Mouse (Mus musculus) heart, embryonic 15.5 days (tissue): Measurements from ENCODE around the gene Foxl1. TPM values are rescaled to one million over a fixed set of nuclear protein-coding genes. Genes with fewer than 3 reads are reported as not detected.

Experiments used
- ATAC-seq: fragments of 200-750 bp; cut with Nextera tagmentation; replicated peaks from 2 replicates; pipeline ENCODE4 v1.8.0; 2017; ENCODE audit warnings: low read depth, moderate TSS enrichment; ENCODE audit not compliant: insufficient number of reproducible peaks, insufficient read depth, low FRiP score
- H3K27ac ChIP-seq: fragments of 300-500 bp; sonication (generic); 2 replicates; pipeline ENCODE4 v1.5.1; 2015; ENCODE audit warnings: mild to moderate bottlenecking, inconsistent platforms
- H3K27me3 ChIP-seq: fragments of 300-500 bp; sonication (generic); 2 replicates; pipeline ENCODE4 v1.6.1; 2015; ENCODE audit warnings: inconsistent platforms
- H3K36me3 ChIP-seq: fragments of 300-500 bp; sonication (generic); 2 replicates; pipeline ENCODE4 v1.6.1; 2015; ENCODE audit warnings: mild to moderate bottlenecking, inconsistent platforms
- H3K4me1 ChIP-seq: fragments of 300-500 bp; sonication (generic); replicated peaks from 2 replicates; pipeline ENCODE4 v1.6.1; 2015; ENCODE audit warnings: inconsistent platforms
- H3K4me2 ChIP-seq: fragments of 300-500 bp; sonication (generic); 2 replicates; pipeline ENCODE4 v1.6.1; 2015; ENCODE audit warnings: inconsistent platforms, mild to moderate bottlenecking, moderate library complexity
- H3K4me3 ChIP-seq: fragments of 300-500 bp; sonication (generic); 2 replicates; pipeline ENCODE4 v1.5.1; 2015; ENCODE audit warnings: mild to moderate bottlenecking, inconsistent platforms
- H3K9ac ChIP-seq: fragments of 300-500 bp; sonication (generic); 2 replicates; pipeline ENCODE4 v1.6.1; 2015; ENCODE audit warnings: mild to moderate bottlenecking, inconsistent platforms
- H3K9me3 ChIP-seq: fragments of 300-500 bp; sonication (generic); replicated peaks from 2 replicates; pipeline ENCODE4 v1.6.1; 2016; ENCODE audit warnings: inconsistent platforms
- WGBS: fragments of 180-500 bp; shearing (Covaris S2); methylation state at CpG from one replicate; pipeline ENCODE4 v1.1.7; 2015; ENCODE audit warnings: mixed read lengths; 5-methylcytosine and 5-hydroxymethylcytosine counted together
- microRNA-seq: library from miRNA; unstranded; fragments of <30 nt; microRNA quantifications from one replicate; pipeline ENCODE4, GENCODE M21; 2016
- polyA plus RNA-seq: library from polyadenylated mRNA; unstranded; fragments of >200 nt; fragmentation: Nextera tagmentation; extraction: Ambion mirVana; gene quantifications from 2 replicates; pipeline ENCODE4 v1.2.1, GENCODE M21; 2015

Gene Foxl1
- polyA plus RNA-seq, 1 experiment from 2014 or later = 0.34 TPM

- Histone ChIP-seq H3K4me1 (peaks cover 30% of the 10 kb centered on the region), H3K9me3 (no peaks in the 10 kb centered on the region), H3K27me3 (peaks cover 3% of the 10 kb centered on the region; the same call in 1 of the 2 replicates), H3K27ac (no peak overlapping the region), H3K36me3 (no peaks in the 10 kb centered on the region), H3K4me2 (no peak overlapping the region), H3K9ac (no peak overlapping the region), H3K4me3 (no peak overlapping the region)
- WGBS = 59% methylated on average over 29 of the region's 30 CpGs
- no peak for ATAC-seq
Measured at GRCm38 (mm10) chr8:121174721-121175539, 47.2 kb downstream of the Foxl1 start.

GRCm38 (mm10) chr8:121175540-121176090 is 47.9 kb downstream of the Foxl1 start:
- WGBS = 64% methylated on average over 8 of the region's 8 CpGs
- no peak overlapping the region for H3K27ac ChIP-seq
- no peaks in the 10 kb centered on the region for H3K36me3 ChIP-seq
- no peak overlapping the region for H3K4me3 ChIP-seq
- H3K4me1 ChIP-seq = peaks cover 24% of the 10 kb centered on the region
- no peak overlapping the region for H3K9ac ChIP-seq
- no peak overlapping the region for H3K4me2 ChIP-seq
- peaks cover 3% of the 10 kb centered on the region; the same call in 1 of the 2 replicates for H3K27me3 ChIP-seq
- H3K9me3 ChIP-seq = no peaks in the 10 kb centered on the region
- ATAC-seq = no peak

GRCm38 (mm10) chr8:121176291-121176690 is 48.6 kb downstream of the Foxl1 start:
- no peak overlapping the region for H3K9ac ChIP-seq
- no peaks in the 10 kb centered on the region for H3K36me3 ChIP-seq
- H3K4me1 ChIP-seq = peaks cover 22% of the 10 kb centered on the region
- WGBS = 26% methylated on average over 3 of the region's 3 CpGs
- peak; percentile 29; the same call in 1 of the 2 replicates for ATAC-seq
- no peak overlapping the region for H3K27ac ChIP-seq
- no peak overlapping the region for H3K4me3 ChIP-seq
- H3K27me3 ChIP-seq = peaks cover under 1% of the 10 kb centered on the region; the same call in 1 of the 2 replicates
- no peak overlapping the region for H3K4me2 ChIP-seq
- H3K9me3 ChIP-seq = no peaks in the 10 kb centered on the region

Small RNA genes within 50 kb of the gene (microRNA-seq; reads per million reads assigned to microRNA genes)
- not detected for gene Gm27530

Other genes with a start within 250 kb of the Foxl1 start
- 3.3 and 9.6 TPM in 2 replicates for gene Foxf1, start 43.6 kb upstream of the Foxl1 start, polyA plus RNA-seq
- 29.7 and 38.2 TPM in 2 replicates for gene Mthfsd, start 19.5 kb upstream of the Foxl1 start, polyA plus RNA-seq
- gene Foxc2, start 11.8 kb upstream of the Foxl1 start, polyA plus RNA-seq = 6.4 and 8.5 TPM in 2 replicates